Mouse (Mus musculus) heart, postnatal 0 days (tissue): ENCODE data around the gene Rars.
A peak's percentile ranks its signal among the peaks of the same experiment; 100 is the strongest.

ENCODE experiments used
- CTCF ChIP-seq: IDR thresholded peaks from 2 replicates; pipeline ENCODE4 v1.5.1; 2016; ENCODE audit warnings: antibody characterized with exemption, control low read depth, low read depth
- EP300 ChIP-seq: IDR thresholded peaks from 2 replicates; pipeline ENCODE4 v1.6.1; 2016; ENCODE audit warnings: antibody characterized with exemption, low read depth

DNA sequence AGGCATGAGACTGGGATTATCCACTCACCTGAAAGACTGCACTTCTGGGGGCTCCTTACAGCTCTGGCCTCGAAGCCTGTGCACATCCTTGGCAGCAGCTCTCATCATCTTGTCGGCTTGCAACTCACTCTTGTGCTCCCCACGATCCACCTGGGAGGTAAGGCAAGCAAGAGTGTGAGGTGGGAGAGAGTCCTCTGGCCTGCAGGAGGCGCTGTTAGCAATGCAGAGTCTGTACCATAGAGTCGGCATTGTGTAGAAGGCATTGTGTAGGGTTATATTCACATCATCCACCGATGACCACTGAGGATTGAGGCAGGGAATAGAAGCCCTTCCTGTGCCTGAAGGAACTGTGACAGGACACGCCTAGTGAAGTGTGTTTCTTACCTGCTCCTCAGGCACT is 6.0 kb upstream of the Rars start:
- TF ChIP-seq EP300 (no peak), CTCF (peak; percentile 14)
